Mouse (Mus musculus) lung, postnatal 36 days (tissue): ENCODE data around the gene Ngrn.

ENCODE experiments used
- DNase-seq: peaks from one replicate; pipeline ENCODE4 v3.0.0; 2022; ENCODE audit warnings: mixed read lengths

Gene Ngrn

GRCm38 (mm10) chr7:80264606-80265005 is 3.6 kb downstream of the Ngrn start:
- no peak for DNase-seq

GRCm38 (mm10) chr7:80267764-80268163 is 6.7 kb downstream of the Ngrn start:
- DNase-seq, result no peak

GRCm38 (mm10) chr7:80268897-80269750 is 8.1 kb downstream of the Ngrn start, which contains the start of gene Vps33b:
Vps33b (plus strand) TSS chr7:80269649.
- DNase-seq, result peak; percentile 99

- DNase-seq, result peak; percentile 50
Measured at GRCm38 (mm10) chr7:80269751-80270255, 8.8 kb downstream of the Ngrn start.

- DNase-seq, result no peak
Measured at GRCm38 (mm10) chr7:80273456-80273855, 12.4 kb downstream of the Ngrn start.

- DNase-seq, result no peak
Measured at GRCm38 (mm10) chr7:80276374-80276773, 15.4 kb downstream of the Ngrn start.

GRCm38 (mm10) chr7:80280032-80280431 is 19.0 kb downstream of the Ngrn start:
- DNase-seq, result no peak

GRCm38 (mm10) chr7:80280998-80281397 is 20.0 kb downstream of the Ngrn start:
- no peak for DNase-seq

- DNase-seq, result no peak
Measured at GRCm38 (mm10) chr7:80281646-80282045, 20.6 kb downstream of the Ngrn start.

GRCm38 (mm10) chr7:80283226-80283918 is 22.4 kb downstream of the Ngrn start:
- no peak for DNase-seq

- DNase-seq, result peak; percentile 71
Measured at GRCm38 (mm10) chr7:80284391-80284790, 23.4 kb downstream of the Ngrn start.

- no peak for DNase-seq
Measured at GRCm38 (mm10) chr7:80285725-80286124, 24.7 kb downstream of the Ngrn start.

GRCm38 (mm10) chr7:80287736-80288135 is 26.7 kb downstream of the Ngrn start:
- no peak for DNase-seq

- DNase-seq, result peak; percentile 98
Measured at GRCm38 (mm10) chr7:80294062-80294763, 33.2 kb downstream of the Ngrn start, which contains the start of gene Prc1. Prc1 (plus strand) TSS chr7:80294450.

- DNase-seq, result no peak
Measured at GRCm38 (mm10) chr7:80294764-80295648, 34.0 kb downstream of the Ngrn start.

- DNase-seq, result no peak
Measured at GRCm38 (mm10) chr7:80296462-80296861, 35.4 kb downstream of the Ngrn start.

- no peak for DNase-seq
Measured at GRCm38 (mm10) chr7:80297041-80297440, 36.0 kb downstream of the Ngrn start.

GRCm38 (mm10) chr7:80298754-80299153 is 37.7 kb downstream of the Ngrn start:
- no peak for DNase-seq

GRCm38 (mm10) chr7:80299568-80299967 is 38.6 kb downstream of the Ngrn start:
- no peak for DNase-seq

GRCm38 (mm10) chr7:80301522-80301921 is 40.5 kb downstream of the Ngrn start:
- no peak for DNase-seq

- DNase-seq, result no peak
Measured at GRCm38 (mm10) chr7:80307766-80308165, 46.8 kb downstream of the Ngrn start.

GRCm38 (mm10) chr7:80310771-80311170 is 49.8 kb downstream of the Ngrn start:
- DNase-seq, result peak; percentile 19
